Mouse (Mus musculus) ES-E14 (cell line): ENCODE results near the gene Amer3. TPM values are rescaled to one million over a fixed set of nuclear protein-coding genes. Genes with fewer than 3 reads are reported as not detected.

Experiments used
- DNase-seq: peaks from one replicate; pipeline ENCODE4 v3.0.0-alpha.2; 2013; ENCODE audit warnings: low read depth, low spot score
- H3K27ac ChIP-seq: 2 replicates; pipeline ENCODE4 v1.5.1; 2012; ENCODE audit warnings: low read depth, mild to moderate bottlenecking, low read length, moderate library complexity, mixed read lengths; ENCODE audit not compliant: poor library complexity, insufficient read depth, severe bottlenecking
- H3K36me3 ChIP-seq: 2 replicates; pipeline ENCODE4 v1.6.1; 2012; ENCODE audit warnings: mild to moderate bottlenecking, low read length, moderate library complexity, mixed read lengths; ENCODE audit not compliant: control insufficient read depth, poor library complexity, insufficient read depth, severe bottlenecking
- H3K4me1 ChIP-seq, 2 experiments: fragments of 150-350 bp in 1 of 2; sonication (generic) in 1 of 2; 2 replicates each; pipeline ENCODE4 v1.6.1; 2012; ENCODE audit warnings: low read length in 2 of 2, mild to moderate bottlenecking in 1 of 2, mixed read lengths in 1 of 2; ENCODE audit not compliant: control insufficient read depth in 2 of 2, insufficient read depth in 2 of 2, poor library complexity in 1 of 2
- H3K4me3 ChIP-seq, 2 experiments: fragments of 150-350 bp in 1 of 2; sonication (generic) in 1 of 2; 2 replicates each; pipeline ENCODE4 v1.5.1; 2012; ENCODE audit warnings: low read length in 2 of 2, low read depth in 1 of 2, mild to moderate bottlenecking in 1 of 2, mixed read lengths in 1 of 2; ENCODE audit not compliant: insufficient read depth in 1 of 2, poor library complexity in 1 of 2, severe bottlenecking in 1 of 2
- H3K9ac ChIP-seq: 2 replicates; pipeline ENCODE4 v1.6.1; 2012; ENCODE audit warnings: low read depth, mild to moderate bottlenecking, low read length, mixed read lengths; ENCODE audit not compliant: poor library complexity, insufficient read depth, severe bottlenecking
- H3K9me3 ChIP-seq: fragments of 150-350 bp; sonication (generic); 2 replicates; pipeline ENCODE4 v1.6.1; 2012; ENCODE audit warnings: low read depth, mild to moderate bottlenecking, low read length; ENCODE audit not compliant: control insufficient read depth, insufficient read depth
- CHD2 ChIP-seq: IDR thresholded peaks from 2 replicates; pipeline ENCODE4 v1.6.1; 2014; ENCODE audit warnings: mild to moderate bottlenecking, low read depth, low read length, inconsistent platforms
- HCFC1 ChIP-seq: IDR thresholded peaks from 2 replicates; pipeline ENCODE4 v1.6.1; 2012; ENCODE audit warnings: low read length, inconsistent platforms, borderline replicate concordance; ENCODE audit not compliant: insufficient read depth
- MAFK ChIP-seq: IDR thresholded peaks from 2 replicates; pipeline ENCODE4 v1.6.1; 2014; ENCODE audit warnings: mild to moderate bottlenecking, low read depth, low read length, inconsistent platforms; ENCODE audit not compliant: insufficient read depth
- ZC3H11A ChIP-seq: IDR thresholded peaks from 2 replicates; pipeline ENCODE4 v1.6.1; 2012; ENCODE audit warnings: low read depth, mild to moderate bottlenecking, inconsistent platforms, low read length, borderline replicate concordance
- ZNF384 ChIP-seq: IDR thresholded peaks from 2 replicates; pipeline ENCODE4 v1.6.1; 2012; ENCODE audit warnings: low read depth, low read length, inconsistent platforms
- in situ Hi-C, 2 experiments: fragments of 600-800 bp; cut with MboI; formaldehyde crosslinking; loops; one replicate each; pipeline ENCODE4 v1.15.1; 2025; ENCODE audit warnings: low sequenced_read_pairs in 2 of 2, inconsistent platforms in 1 of 2; ENCODE audit not compliant: unreplicated experiment in 2 of 2
- total RNA-seq: library from RNA; depleted of rRNA; stranded (reverse); fragments of 300-350 nt; gene quantifications from 2 replicates; pipeline ENCODE4 v1.2.3, GENCODE M21; 2012

Amer3 gene
- total RNA-seq, 1 experiment, result not detected

DNA sequence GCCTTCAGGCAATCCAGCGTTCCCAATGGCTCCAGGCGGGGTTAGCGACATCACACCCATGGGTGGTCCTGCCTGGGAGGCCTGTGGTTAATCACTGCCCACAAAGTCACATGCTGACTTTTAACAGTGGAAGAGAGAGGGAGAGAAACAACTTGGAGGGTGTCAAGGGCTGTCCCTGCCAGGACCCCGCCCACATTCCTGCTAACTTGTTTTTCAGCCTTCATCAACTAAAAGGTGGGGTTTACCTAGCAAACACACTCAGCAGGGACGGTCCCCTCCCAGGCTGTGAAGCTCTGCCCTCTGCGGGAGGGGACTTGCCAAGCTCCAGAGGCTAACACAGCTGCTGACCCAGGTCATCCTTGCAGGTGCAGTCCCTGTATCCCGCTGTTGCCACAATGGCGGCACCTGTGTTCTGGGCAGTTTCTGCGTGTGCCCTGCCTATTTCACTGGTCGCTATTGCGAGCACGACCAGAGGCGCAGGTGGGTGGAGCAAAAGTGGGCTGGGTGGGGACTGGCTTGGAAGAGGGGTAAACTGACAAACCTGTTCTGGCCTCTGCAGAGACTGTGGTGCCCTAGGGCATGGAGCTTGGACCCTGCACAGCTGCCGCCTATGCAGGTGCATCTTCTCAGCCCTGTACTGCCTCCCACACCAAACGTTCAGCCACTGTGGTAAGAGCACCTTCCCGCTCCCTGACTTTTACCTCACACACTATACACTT lies 42.5 kb upstream of the Amer3 start:
- DNase-seq, result peak; percentile 63
- H3K36me3 ChIP-seq, result no peaks in the 10 kb centered on the region
- H3K27ac ChIP-seq, result no peak overlapping the region
- peak overlapping the region; percentile 41 to 47 for H3K4me3 ChIP-seq
- TF ChIP-seq CHD2, result no peak
- no peak for TF ChIP-seq MAFK
- TF ChIP-seq ZNF384, result no peak
- TF ChIP-seq ZC3H11A, result no peak
- no peak for TF ChIP-seq HCFC1
- in situ Hi-C loops, result no loop called here
- 0 out of 2 replicates have a peak overlapping the region, but pooled peaks have one; percentile 5 for H3K9ac ChIP-seq
- H3K4me1 ChIP-seq, result peaks cover 0 to 12% of the 10 kb centered on the region in 2 experiments; a peak in 1 of 4 replicates
- no peaks in the 10 kb centered on the region for H3K9me3 ChIP-seq

- H3K36me3 ChIP-seq, result no peaks in the 10 kb centered on the region
- no peak overlapping the region for H3K27ac ChIP-seq
- in situ Hi-C loops, result no loop called here
- no peak overlapping the region for H3K9ac ChIP-seq
- no peak for DNase-seq
- H3K4me1 ChIP-seq, result peaks cover 0 to 4% of the 10 kb centered on the region in 2 experiments; a peak in 1 of 4 replicates
- no peaks in the 10 kb centered on the region for H3K9me3 ChIP-seq
- TF ChIP-seq ZC3H11A (no peak), MAFK (no peak), CHD2 (no peak), HCFC1 (no peak), ZNF384 (no peak)
- H3K4me3 ChIP-seq, result no peak overlapping the region
Measured at GRCm38 (mm10) chr1:34547074-34547473, 32.4 kb upstream of the Amer3 start.

GRCm38 (mm10) chr1:34553690-34554089 lies 25.8 kb upstream of the Amer3 start:
- no peaks in the 10 kb centered on the region for H3K4me1 ChIP-seq
- in situ Hi-C loops, result no loop called here
- no peak overlapping the region for H3K9ac ChIP-seq
- no peak overlapping the region for H3K27ac ChIP-seq
- no peak for TF ChIP-seq MAFK
- no peak for TF ChIP-seq ZC3H11A
- TF ChIP-seq ZNF384, result no peak
- TF ChIP-seq CHD2, result no peak
- TF ChIP-seq HCFC1, result no peak
- no peak for DNase-seq
- no peak overlapping the region for H3K4me3 ChIP-seq
- no peaks in the 10 kb centered on the region for H3K9me3 ChIP-seq
- H3K36me3 ChIP-seq, result no peaks in the 10 kb centered on the region

GRCm38 (mm10) chr1:34554275-34554674 lies 25.2 kb upstream of the Amer3 start:
- no peak for DNase-seq
- Histone ChIP-seq H3K4me3 (no peak overlapping the region), H3K9ac (no peak overlapping the region), H3K9me3 (no peaks in the 10 kb centered on the region), H3K4me1 (no peaks in the 10 kb centered on the region), H3K27ac (no peak overlapping the region), H3K36me3 (no peaks in the 10 kb centered on the region)
- in situ Hi-C loops, result no loop called here
- TF ChIP-seq ZNF384, result no peak
- no peak for TF ChIP-seq HCFC1
- no peak for TF ChIP-seq MAFK
- TF ChIP-seq ZC3H11A, result no peak
- TF ChIP-seq CHD2, result no peak

DNA sequence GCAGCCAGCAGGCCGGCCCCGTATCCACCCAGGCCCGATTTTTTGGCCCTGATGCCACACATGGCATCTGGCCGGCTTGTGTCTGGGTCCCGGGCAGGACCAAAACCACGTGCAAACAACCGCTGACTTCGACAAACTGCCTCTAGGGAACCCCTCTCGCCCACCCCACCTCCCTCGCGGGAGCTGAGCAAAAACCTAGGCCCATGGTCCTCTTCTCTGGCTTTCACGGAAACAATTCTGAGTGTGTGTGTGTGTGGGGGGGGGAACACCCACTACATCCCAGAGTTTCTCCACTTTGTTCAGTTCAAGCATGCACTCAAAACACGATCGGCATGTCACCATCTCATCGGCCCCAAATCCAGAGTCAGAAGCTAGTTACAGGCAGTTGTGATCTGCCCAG lies 18.6 kb upstream of the Amer3 start, which contains the start of gene Prss40:
Gene Prss40 (minus strand): TSS at position 101 of the 400 bp plus-strand sequence.
- no peak for TF ChIP-seq MAFK
- no peak for TF ChIP-seq HCFC1
- no peak for TF ChIP-seq ZC3H11A
- TF ChIP-seq CHD2, result no peak
- no peak for TF ChIP-seq ZNF384
- Histone ChIP-seq H3K9me3 (no peaks in the 10 kb centered on the region), H3K36me3 (no peaks in the 10 kb centered on the region), H3K4me1 (peaks cover 0 to 2% of the 10 kb centered on the region in 2 experiments; a peak in 1 of 4 replicates), H3K27ac (no peak within 1 kb of the TSS), H3K4me3 (peak within 1 kb of the TSS in 1 of 2 experiments; percentile 5; a peak in 1 of 4 replicates), H3K9ac (0 out of 2 replicates have a peak within 1 kb of the TSS, but pooled peaks have one; percentile 11)
- in situ Hi-C loops, result no loop called here
- DNase-seq, result no peak
